Mouse (Mus musculus) heart, embryonic 16.5 days (tissue): ENCODE measurements at regions not wholly inside any gene's neighbourhood (a gene's known extent, or its start where the extent isn't known, plus 50 kb on each side); places are given as distances from the start of the nearest gene placed in this dataset.
A peak's percentile ranks its signal among the peaks of the same experiment; 100 is the strongest.

Experiments used
- ATAC-seq: fragments of 200-750 bp; cut with Nextera tagmentation; replicated peaks from 2 replicates; pipeline ENCODE4 v1.8.0; 2017; ENCODE audit warnings: moderate number of reproducible peaks; ENCODE audit not compliant: insufficient read depth, low FRiP score; ENCODE audit errors: extremely low read depth
- H3K27ac ChIP-seq: fragments of 300-500 bp; sonication (generic); 2 replicates; pipeline ENCODE4 v1.5.1; 2014; ENCODE audit warnings: mild to moderate bottlenecking, low read length, control low read depth, moderate library complexity
- H3K27me3 ChIP-seq: fragments of 300-500 bp; sonication (generic); 2 replicates; pipeline ENCODE4 v1.6.1; 2014; ENCODE audit warnings: low read length, mixed read lengths; ENCODE audit not compliant: control insufficient read depth, insufficient read depth
- H3K36me3 ChIP-seq: fragments of 300-500 bp; sonication (generic); 2 replicates; pipeline ENCODE4 v1.6.1; 2014; ENCODE audit not compliant: control insufficient read depth, insufficient read depth
- H3K4me1 ChIP-seq: fragments of 300-500 bp; sonication (generic); 2 replicates; pipeline ENCODE4 v1.6.1; 2014; ENCODE audit warnings: low read length, mixed read lengths; ENCODE audit not compliant: control insufficient read depth, insufficient read depth
- H3K4me2 ChIP-seq: fragments of 300-500 bp; sonication (generic); 2 replicates; pipeline ENCODE4 v1.6.1; 2014; ENCODE audit warnings: low read depth, mild to moderate bottlenecking, control low read depth, low read length
- H3K4me3 ChIP-seq: fragments of 300-500 bp; sonication (generic); 2 replicates; pipeline ENCODE4 v1.5.1; 2014; ENCODE audit warnings: mild to moderate bottlenecking, control low read depth, low read length
- H3K9ac ChIP-seq: fragments of 300-500 bp; sonication (generic); 2 replicates; pipeline ENCODE4 v1.6.1; 2014; ENCODE audit warnings: low read length, control low read depth
- H3K9me3 ChIP-seq: fragments of 300-500 bp; sonication (generic); replicated peaks from 2 replicates; pipeline ENCODE4 v1.6.1; 2016; ENCODE audit warnings: low read length; ENCODE audit not compliant: control insufficient read depth
- WGBS: fragments of 180-500 bp; shearing (Covaris S2); extraction: QIAGEN DNeasy Blood & Tissue Kit; methylation state at CpG from one replicate; pipeline ENCODE4 v1.1.7; 2014; 5-methylcytosine and 5-hydroxymethylcytosine counted together

- peaks cover 3% of the 10 kb centered on the region; the same call in 1 of the 2 replicates for H3K9me3 ChIP-seq
- no peaks in the 10 kb centered on the region for H3K27me3 ChIP-seq
- no peaks in the 10 kb centered on the region for H3K36me3 ChIP-seq
- WGBS = 70% methylated on average over 5 of the region's 5 CpGs
- H3K4me1 ChIP-seq = no peaks in the 10 kb centered on the region
- no peak overlapping the region for H3K4me2 ChIP-seq
- H3K27ac ChIP-seq = no peak overlapping the region
- no peak for ATAC-seq
- H3K4me3 ChIP-seq = no peak overlapping the region
- H3K9ac ChIP-seq = no peak overlapping the region
Observed at GRCm38 (mm10) chr12:113411113-113411512, 78.2 kb upstream of the Adam6b start.

- no peak for ATAC-seq
- WGBS = 36% methylated on average over 1 of the region's 1 CpGs
- H3K9me3 ChIP-seq = peaks cover 3% of the 10 kb centered on the region; the same call in 1 of the 2 replicates
Observed at GRCm38 (mm10) chr12:113413996-113414395, 75.3 kb upstream of the Adam6b start.

GRCm38 (mm10) chr12:113417521-113417920 lies 71.8 kb upstream of the Adam6b start:
- Histone ChIP-seq H3K27ac (no peak overlapping the region), H3K9ac (no peak overlapping the region), H3K4me1 (no peaks in the 10 kb centered on the region), H3K9me3 (peaks cover 3% of the 10 kb centered on the region; the same call in 1 of the 2 replicates), H3K27me3 (no peaks in the 10 kb centered on the region), H3K36me3 (no peaks in the 10 kb centered on the region), H3K4me3 (no peak overlapping the region), H3K4me2 (no peak overlapping the region)
- ATAC-seq = no peak
- WGBS = 50% methylated on average over 1 of the region's 1 CpGs

More at GRCm38 (mm10) chr12:113413996-113414395, 75.3 kb upstream of the Adam6b start:
- H3K27me3 ChIP-seq = no peaks in the 10 kb centered on the region
- no peak overlapping the region for H3K4me2 ChIP-seq
- no peak overlapping the region for H3K4me3 ChIP-seq
- no peaks in the 10 kb centered on the region for H3K4me1 ChIP-seq
- H3K36me3 ChIP-seq = no peaks in the 10 kb centered on the region
- H3K9ac ChIP-seq = no peak overlapping the region
- no peak overlapping the region for H3K27ac ChIP-seq

- H3K4me3 ChIP-seq = no peak overlapping the region
Observed at GRCm38 (mm10) chr12:113418731-113419402, 70.4 kb upstream of the Adam6b start.

GRCm38 (mm10) chr12:113420721-113421305 lies 68.5 kb upstream of the Adam6b start:
- no peak for ATAC-seq
- Histone ChIP-seq H3K27ac (no peak overlapping the region), H3K9me3 (no peaks in the 10 kb centered on the region), H3K36me3 (no peaks in the 10 kb centered on the region), H3K4me1 (no peaks in the 10 kb centered on the region), H3K9ac (no peak overlapping the region), H3K4me2 (no peak overlapping the region), H3K4me3 (no peak overlapping the region), H3K27me3 (no peaks in the 10 kb centered on the region)
- 80% methylated on average over 9 of the region's 9 CpGs for WGBS

More at GRCm38 (mm10) chr12:113418731-113419402, 70.4 kb upstream of the Adam6b start:
- Histone ChIP-seq H3K36me3 (no peaks in the 10 kb centered on the region), H3K4me2 (no peak overlapping the region), H3K9me3 (no peaks in the 10 kb centered on the region), H3K4me1 (no peaks in the 10 kb centered on the region), H3K9ac (no peak overlapping the region), H3K27ac (no peak overlapping the region), H3K27me3 (no peaks in the 10 kb centered on the region)
- no peak for ATAC-seq
- WGBS = 78% methylated on average over 5 of the region's 5 CpGs

GRCm38 (mm10) chr12:113421716-113422595 lies 67.4 kb upstream of the Adam6b start:
- Histone ChIP-seq H3K9me3 (no peaks in the 10 kb centered on the region), H3K4me2 (no peak overlapping the region), H3K27ac (no peak overlapping the region), H3K27me3 (no peaks in the 10 kb centered on the region), H3K9ac (no peak overlapping the region), H3K36me3 (no peaks in the 10 kb centered on the region), H3K4me1 (no peaks in the 10 kb centered on the region), H3K4me3 (no peak overlapping the region)
- ATAC-seq = no peak
- WGBS = 81% methylated on average over 16 of the region's 16 CpGs

- Histone ChIP-seq H3K27ac (no peak overlapping the region), H3K9me3 (no peaks in the 10 kb centered on the region), H3K4me1 (no peaks in the 10 kb centered on the region), H3K27me3 (no peaks in the 10 kb centered on the region), H3K4me3 (no peak overlapping the region), H3K9ac (no peak overlapping the region), H3K36me3 (no peaks in the 10 kb centered on the region), H3K4me2 (no peak overlapping the region)
- 69% methylated on average over 5 of the region's 5 CpGs for WGBS
- ATAC-seq = no peak
Observed at GRCm38 (mm10) chr12:113422736-113423254, 66.5 kb upstream of the Adam6b start.

- peak overlapping the region; percentile 18; the same call in 1 of the 2 replicates for H3K4me3 ChIP-seq
Observed at GRCm38 (mm10) chr12:113423736-113424597, 65.3 kb upstream of the Adam6b start.

More at GRCm38 (mm10) chr12:113423736-113424597, 65.3 kb upstream of the Adam6b start:
- no peak for ATAC-seq
- no peaks in the 10 kb centered on the region for H3K36me3 ChIP-seq
- WGBS = 85% methylated on average over 6 of the region's 6 CpGs
- H3K27me3 ChIP-seq = no peaks in the 10 kb centered on the region
- no peak overlapping the region; the same call in 1 of the 2 replicates for H3K9ac ChIP-seq
- H3K27ac ChIP-seq = no peak overlapping the region
- H3K9me3 ChIP-seq = no peaks in the 10 kb centered on the region
- no peaks in the 10 kb centered on the region for H3K4me1 ChIP-seq
- H3K4me2 ChIP-seq = no peak overlapping the region
